Mouse (Mus musculus): Measurements from ENCODE around the gene Usp30. TPM values are rescaled to one million over a fixed set of nuclear protein-coding genes. Genes with fewer than 3 reads are reported as not detected.
A peak's percentile ranks its signal among the peaks of the same experiment; 100 is the strongest.

Usp30 gene
- polyA plus RNA-seq, 1 experiment from 2014 or later = 12.7 TPM

DNA sequence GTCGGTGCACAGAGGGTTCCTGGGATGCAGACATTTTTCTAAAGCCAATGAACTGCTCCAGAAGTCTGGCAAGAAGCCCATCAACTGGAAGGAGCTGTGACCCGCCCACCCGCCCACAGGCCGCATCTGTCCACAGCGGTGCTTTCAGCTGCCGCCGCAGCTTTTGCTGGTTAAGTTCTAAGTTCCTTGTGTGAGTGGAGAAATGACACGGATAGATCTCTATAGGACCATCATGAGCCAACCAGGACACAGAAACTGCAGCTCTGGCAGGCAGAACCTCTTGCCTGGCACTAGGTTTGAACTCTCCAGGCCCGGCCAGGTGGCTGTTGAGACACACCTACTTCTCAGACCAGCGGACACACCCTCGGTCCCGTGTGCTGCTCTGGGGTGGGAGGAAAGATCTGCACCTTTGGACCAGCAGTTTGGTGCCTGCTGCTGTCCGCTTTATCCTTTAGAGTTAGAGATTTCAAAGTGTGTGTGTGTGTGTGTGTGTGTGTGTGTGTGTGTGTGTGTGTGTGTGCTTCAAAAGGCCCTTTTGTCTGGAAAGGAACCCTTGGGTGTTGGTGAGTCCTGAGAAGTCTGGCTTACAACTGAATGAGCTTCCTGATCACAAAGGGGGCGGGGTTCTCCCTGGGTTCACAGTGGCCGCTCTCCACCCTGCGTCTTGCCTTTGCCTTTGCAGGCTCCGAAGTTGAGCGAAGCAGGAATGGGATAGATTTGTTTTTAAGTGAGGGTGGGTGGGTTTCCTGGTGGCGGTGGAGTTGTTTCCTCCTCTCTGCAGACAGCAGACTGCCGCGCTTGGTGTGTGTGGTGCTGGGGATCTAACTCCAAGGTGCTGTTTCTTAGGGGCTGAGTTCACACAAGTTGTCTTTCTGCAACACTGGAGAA is 73.3 kb downstream of the Usp30 start:
- H3K27me3 ChIP-seq = no peaks in the 10 kb centered on the region
- no peak overlapping the region for H3K9ac ChIP-seq
- H3K4me2 ChIP-seq (replicated peaks) = no peak overlapping the region
- H3K9me3 ChIP-seq (replicated peaks) = no peaks in the 10 kb centered on the region
- ATAC-seq (ENCODE audit: insufficient number of reproducible peaks, low FRiP score, low TSS enrichment, low read depth) = no peak
- H3K4me1 ChIP-seq = peaks cover 10% of the 10 kb centered on the region
- H3K36me3 ChIP-seq = peaks cover 20% of the 10 kb centered on the region
- no peak overlapping the region for H3K4me3 ChIP-seq (replicated peaks)
- H3K27ac ChIP-seq (replicated peaks) = peak overlapping the region; percentile 65; the same call in 1 of the 2 replicates
- 68% methylated on average over 21 of the region's 21 CpGs for WGBS

DNA sequence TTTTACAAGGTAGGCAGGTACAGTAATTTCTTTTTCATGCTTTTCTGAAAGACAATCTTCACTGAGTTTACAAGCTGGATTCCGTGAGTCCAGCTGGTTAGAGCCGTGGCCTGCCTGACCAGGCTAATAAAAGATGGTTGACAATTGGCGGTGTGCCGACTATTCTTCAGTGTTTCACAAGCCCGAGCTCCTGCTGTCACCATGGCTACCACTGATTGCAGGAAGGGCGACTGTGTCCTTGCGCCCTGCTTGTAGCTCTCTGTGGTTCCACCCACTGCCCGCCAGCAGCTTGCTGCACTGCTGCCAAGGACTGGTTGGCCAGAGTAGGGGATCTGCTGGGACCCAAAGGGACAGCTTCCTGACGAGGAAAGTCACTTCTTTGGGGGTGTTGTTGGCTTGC is 73.9 kb downstream of the Usp30 start:
- H3K36me3 ChIP-seq = peaks cover 20% of the 10 kb centered on the region
- no peak overlapping the region for H3K27ac ChIP-seq (replicated peaks)
- ATAC-seq (ENCODE audit: insufficient number of reproducible peaks, low FRiP score, low TSS enrichment, low read depth) = no peak
- no peak overlapping the region for H3K4me2 ChIP-seq (replicated peaks)
- no peaks in the 10 kb centered on the region for H3K27me3 ChIP-seq
- H3K9ac ChIP-seq = no peak overlapping the region
- WGBS = 68% methylated on average over 9 of the region's 9 CpGs
- peaks cover 10% of the 10 kb centered on the region for H3K4me1 ChIP-seq
- no peaks in the 10 kb centered on the region for H3K9me3 ChIP-seq (replicated peaks)
- no peak overlapping the region for H3K4me3 ChIP-seq (replicated peaks)

GRCm38 (mm10) chr5:114146028-114146888 is 81.0 kb downstream of the Usp30 start, which contains the start of gene Acacb:
Gene Acacb, plus strand, starts transcription at chr5:114146535.
- Histone ChIP-seq H3K4me3 (replicated peaks) (no peak within 1 kb of the TSS), H3K9ac (no peak within 1 kb of the TSS), H3K27me3 (no peaks in the 10 kb centered on the region), H3K9me3 (replicated peaks) (no peaks in the 10 kb centered on the region), H3K27ac (replicated peaks) (no peak within 1 kb of the TSS), H3K4me2 (replicated peaks) (no peak within 1 kb of the TSS), H3K4me1 (no peaks in the 10 kb centered on the region), H3K36me3 (no peaks in the 10 kb centered on the region)
- no peak for ATAC-seq (ENCODE audit: insufficient number of reproducible peaks, low FRiP score, low TSS enrichment, low read depth)
- WGBS = 35% methylated on average over 19 of the region's 19 CpGs

DNA sequence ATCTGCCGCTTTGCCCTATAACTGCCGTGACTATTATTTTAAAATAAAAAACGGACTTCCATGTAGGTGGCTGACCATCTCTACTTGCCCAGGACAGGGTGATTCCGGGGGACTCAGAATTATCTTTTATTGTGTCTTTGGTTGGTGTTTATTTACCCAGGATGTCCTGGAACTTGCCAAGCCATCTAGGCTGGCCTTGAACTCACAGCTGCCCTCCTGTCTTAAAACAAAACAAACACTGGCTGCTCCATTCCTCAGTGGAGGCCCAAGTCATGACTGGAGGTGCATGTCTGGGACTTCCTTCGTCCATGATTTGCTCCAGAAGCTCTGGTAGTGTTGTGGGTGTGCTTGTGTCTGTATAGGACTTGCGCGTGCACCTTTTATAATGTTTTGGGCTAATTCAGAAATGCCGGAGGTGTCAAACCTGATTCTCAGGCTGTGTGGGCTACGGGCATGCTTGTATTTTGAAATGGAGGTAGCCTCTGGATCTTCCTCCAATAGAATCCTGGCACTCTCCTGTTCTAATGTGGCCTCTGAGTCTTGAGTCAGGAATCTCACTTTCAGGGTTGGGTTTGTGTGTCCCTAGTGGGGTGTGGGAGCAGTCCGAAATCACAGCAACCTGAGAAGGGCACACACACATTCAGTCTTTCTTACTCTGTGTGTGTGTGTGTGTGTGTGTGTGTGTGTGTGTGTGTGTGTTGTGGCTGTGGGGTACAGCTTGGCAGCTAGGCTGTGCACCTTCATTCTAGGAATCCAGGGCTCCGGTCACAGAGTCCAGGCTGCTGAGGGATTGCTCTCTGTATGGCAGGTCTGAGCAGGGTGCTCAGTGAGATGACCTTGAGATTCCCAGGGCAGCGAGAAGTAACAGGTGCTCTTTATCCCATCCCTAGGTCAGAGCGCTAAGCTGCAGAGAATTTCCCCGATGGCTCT is 82.0 kb downstream of the Usp30 start:
- Histone ChIP-seq H3K27ac (replicated peaks) (no peak overlapping the region), H3K27me3 (no peaks in the 10 kb centered on the region), H3K4me2 (replicated peaks) (no peak overlapping the region), H3K36me3 (no peaks in the 10 kb centered on the region), H3K9ac (no peak overlapping the region), H3K9me3 (replicated peaks) (no peaks in the 10 kb centered on the region), H3K4me3 (replicated peaks) (no peak overlapping the region), H3K4me1 (no peaks in the 10 kb centered on the region)
- ATAC-seq (ENCODE audit: insufficient number of reproducible peaks, low FRiP score, low TSS enrichment, low read depth) = no peak
- WGBS = 75% methylated on average over 14 of the region's 14 CpGs

DNA sequence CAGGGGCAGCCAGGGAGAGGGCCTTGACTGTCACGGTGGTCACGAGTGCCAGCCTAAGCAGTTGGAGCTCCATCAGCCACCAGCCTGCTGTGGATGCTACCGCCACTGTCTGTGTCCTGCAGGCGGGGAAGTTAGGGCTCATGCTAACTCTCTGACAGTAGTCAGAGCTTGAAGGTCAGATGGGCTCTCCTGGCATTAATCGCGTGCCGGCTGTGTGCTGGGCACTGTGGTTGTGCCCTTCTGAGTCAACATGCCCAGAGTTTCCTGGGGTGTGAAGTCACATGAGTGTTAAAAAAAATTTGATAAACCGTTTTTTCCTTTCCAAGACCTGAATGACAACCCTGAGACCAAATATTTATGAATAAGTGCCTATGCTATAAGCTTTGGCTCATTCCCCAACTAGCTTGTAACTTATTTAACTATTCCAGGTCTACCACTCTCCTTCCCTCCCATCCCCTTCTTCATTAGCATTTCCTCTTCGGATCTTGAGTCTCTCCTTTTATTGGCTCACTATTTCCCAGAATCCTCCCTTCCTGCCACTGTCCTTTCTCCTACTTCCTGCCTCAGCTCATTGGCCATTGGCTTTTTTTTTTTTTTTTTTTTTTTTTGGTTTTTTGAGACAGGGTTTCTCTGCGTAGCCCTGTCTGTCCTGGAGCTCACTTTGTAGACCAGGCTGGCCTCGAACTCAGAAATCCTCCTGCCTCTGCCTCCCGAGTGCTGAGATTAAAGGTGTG is 87.3 kb downstream of the Usp30 start:
- 84% methylated on average over 12 of the region's 12 CpGs for WGBS
- Histone ChIP-seq H3K9me3 (replicated peaks) (no peaks in the 10 kb centered on the region), H3K36me3 (no peaks in the 10 kb centered on the region), H3K4me2 (replicated peaks) (no peak overlapping the region), H3K27me3 (no peaks in the 10 kb centered on the region), H3K27ac (replicated peaks) (no peak overlapping the region), H3K4me3 (replicated peaks) (no peak overlapping the region), H3K4me1 (no peaks in the 10 kb centered on the region), H3K9ac (no peak overlapping the region)
- ATAC-seq (ENCODE audit: insufficient number of reproducible peaks, low FRiP score, low TSS enrichment, low read depth) = no peak

DNA sequence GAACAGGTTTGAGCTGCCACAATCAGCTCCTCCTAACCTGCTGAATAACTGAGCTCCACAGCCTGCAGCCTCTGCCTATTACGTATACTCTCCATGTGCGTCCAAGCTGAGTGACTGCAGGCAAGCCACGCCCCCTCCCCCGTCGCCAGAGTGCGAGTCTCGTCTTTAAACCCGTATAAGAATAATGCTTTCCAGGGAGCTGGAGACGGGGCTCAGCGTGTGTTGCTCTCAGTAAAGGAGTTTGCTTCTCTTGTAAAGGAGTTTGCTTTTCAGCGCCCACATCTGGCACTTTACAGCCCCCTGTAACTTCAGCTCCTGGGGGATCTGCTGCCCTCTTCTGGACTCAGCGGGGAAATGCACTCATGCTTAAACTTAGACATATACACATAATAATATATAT is 88.2 kb downstream of the Usp30 start:
- no peak for ATAC-seq (ENCODE audit: insufficient number of reproducible peaks, low FRiP score, low TSS enrichment, low read depth)
- no peaks in the 10 kb centered on the region for H3K27me3 ChIP-seq
- 3% methylated on average over 12 of the region's 12 CpGs for WGBS

DNA sequence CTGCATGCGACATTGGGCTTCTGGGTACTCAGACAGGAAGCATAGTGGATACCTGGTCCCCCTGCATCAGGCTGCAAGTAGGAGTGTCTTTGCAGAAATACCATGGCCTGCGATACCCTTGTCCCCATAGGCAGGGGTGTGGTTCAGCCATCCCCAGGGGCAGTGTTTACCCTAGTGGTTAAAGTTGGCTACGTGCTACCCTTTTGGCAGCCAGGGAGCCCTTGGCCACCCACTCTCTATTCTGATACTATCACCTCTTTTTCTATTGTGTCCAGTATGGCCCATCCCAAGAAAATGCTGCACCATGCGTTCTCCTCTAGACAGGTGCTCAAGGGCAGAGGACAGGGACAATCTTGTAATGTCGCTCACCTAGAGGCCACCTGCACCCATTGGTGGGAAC is 89.5 kb downstream of the Usp30 start:
- no peak overlapping the region for H3K4me3 ChIP-seq (replicated peaks)
- ATAC-seq (ENCODE audit: insufficient number of reproducible peaks, low FRiP score, low TSS enrichment, low read depth) = no peak
- no peak overlapping the region for H3K4me2 ChIP-seq (replicated peaks)
- no peaks in the 10 kb centered on the region for H3K36me3 ChIP-seq
- H3K9me3 ChIP-seq (replicated peaks) = no peaks in the 10 kb centered on the region
- H3K27ac ChIP-seq (replicated peaks) = no peak overlapping the region
- WGBS = 74% methylated on average over 5 of the region's 5 CpGs
- H3K9ac ChIP-seq = no peak overlapping the region
- H3K4me1 ChIP-seq = no peaks in the 10 kb centered on the region
- no peaks in the 10 kb centered on the region for H3K27me3 ChIP-seq

More for the DNA sequence above, 88.2 kb downstream of the Usp30 start:
- Histone ChIP-seq H3K4me1 (no peaks in the 10 kb centered on the region), H3K36me3 (no peaks in the 10 kb centered on the region), H3K9ac (no peak overlapping the region), H3K9me3 (replicated peaks) (no peaks in the 10 kb centered on the region), H3K4me2 (replicated peaks) (peak overlapping the region; percentile 38), H3K27ac (replicated peaks) (no peak overlapping the region), H3K4me3 (replicated peaks) (peak overlapping the region; percentile 28)

- Histone ChIP-seq H3K27me3 (no peaks in the 10 kb centered on the region), H3K4me3 (replicated peaks) (no peak overlapping the region), H3K9ac (no peak overlapping the region), H3K9me3 (replicated peaks) (no peaks in the 10 kb centered on the region), H3K4me1 (no peaks in the 10 kb centered on the region), H3K4me2 (replicated peaks) (no peak overlapping the region), H3K27ac (replicated peaks) (no peak overlapping the region), H3K36me3 (no peaks in the 10 kb centered on the region)
- ATAC-seq (ENCODE audit: insufficient number of reproducible peaks, low FRiP score, low TSS enrichment, low read depth) = no peak
- 41% methylated on average over 9 of the region's 9 CpGs for WGBS
Observed at GRCm38 (mm10) chr5:114155168-114155933, 90.1 kb downstream of the Usp30 start.

DNA sequence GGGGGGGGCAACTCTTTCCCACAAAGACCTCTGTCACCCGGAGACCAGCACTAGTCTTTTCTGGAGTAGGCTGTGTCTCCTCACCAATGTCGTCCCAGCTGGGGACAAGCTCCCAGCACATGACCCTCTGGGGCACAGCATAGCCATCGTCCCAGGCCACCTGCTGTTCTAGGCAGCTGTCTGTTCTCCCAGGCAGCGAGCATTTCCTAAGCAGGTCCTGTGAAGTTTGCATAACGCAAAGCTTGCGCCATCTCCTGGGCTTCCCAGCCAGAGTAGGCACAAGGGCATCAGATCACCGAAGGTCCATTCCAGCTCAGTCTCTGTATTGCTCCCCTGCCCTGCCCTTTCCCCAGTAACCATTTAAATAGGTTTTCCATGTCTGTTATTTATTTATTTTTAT is 92.0 kb downstream of the Usp30 start:
- no peak overlapping the region for H3K27ac ChIP-seq (replicated peaks)
- 60% methylated on average over 7 of the region's 7 CpGs for WGBS
- H3K4me1 ChIP-seq = no peaks in the 10 kb centered on the region
- no peak for ATAC-seq (ENCODE audit: insufficient number of reproducible peaks, low FRiP score, low TSS enrichment, low read depth)
- no peak overlapping the region for H3K4me2 ChIP-seq (replicated peaks)
- no peaks in the 10 kb centered on the region for H3K9me3 ChIP-seq (replicated peaks)
- no peak overlapping the region for H3K4me3 ChIP-seq (replicated peaks)
- no peaks in the 10 kb centered on the region for H3K27me3 ChIP-seq
- no peak overlapping the region for H3K9ac ChIP-seq
- no peaks in the 10 kb centered on the region for H3K36me3 ChIP-seq

DNA sequence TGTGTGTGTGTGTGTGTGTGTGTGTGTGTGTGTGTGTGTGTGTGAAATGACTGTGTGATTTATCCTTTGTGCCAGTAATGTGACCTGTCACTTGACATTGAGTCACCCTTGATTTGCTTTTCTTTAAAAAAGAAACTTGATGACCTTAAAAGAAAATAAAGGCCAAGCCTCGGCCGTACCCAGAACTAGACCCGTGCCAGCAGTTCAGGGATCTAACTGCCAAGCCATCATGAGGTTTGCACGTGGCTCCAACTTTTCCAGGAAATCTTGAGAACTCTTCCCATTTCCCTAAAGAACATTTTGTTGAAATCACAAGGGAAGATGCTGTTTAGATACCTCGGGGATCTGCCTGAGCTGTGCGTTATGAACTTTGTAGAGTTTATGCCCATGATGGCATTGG is 96.2 kb downstream of the Usp30 start:
- Histone ChIP-seq H3K9me3 (replicated peaks) (no peaks in the 10 kb centered on the region), H3K4me3 (replicated peaks) (no peak overlapping the region), H3K4me2 (replicated peaks) (no peak overlapping the region), H3K27ac (replicated peaks) (no peak overlapping the region), H3K9ac (no peak overlapping the region), H3K36me3 (no peaks in the 10 kb centered on the region), H3K4me1 (0 out of 2 replicates have a peak, but pooled peaks cover 4% of the 10 kb centered on the region), H3K27me3 (no peaks in the 10 kb centered on the region)
- 82% methylated on average over 6 of the region's 6 CpGs for WGBS
- no peak for ATAC-seq (ENCODE audit: insufficient number of reproducible peaks, low FRiP score, low TSS enrichment, low read depth)

Data from embryonic facial prominence, embryonic 15.5 days (tissue).